Mouse (Mus musculus): Measurements from ENCODE around the gene Sema6c. TPM values are rescaled to one million over a fixed set of nuclear protein-coding genes. Genes with fewer than 3 reads are reported as not detected.
A peak's percentile ranks its signal among the peaks of the same experiment; 100 is the strongest.
"Not testable (repeated sequence)": the region's sequence is repeated elsewhere in the genome, so short reads cannot be mapped to it uniquely, and the experiment has no call there.

Sema6c gene
- polyA plus RNA-seq, 1 experiment from 2014 or later: 14.6 TPM

GRCm38 (mm10) chr3:95199101-95199500, 38.8 kb downstream of the Sema6c start:
- H3K9me3 ChIP-seq (replicated peaks): no peaks in the 10 kb centered on the region
- no peaks in the 10 kb centered on the region for H3K4me1 ChIP-seq
- ATAC-seq: no peak
- H3K36me3 ChIP-seq (ENCODE audit: poor library complexity, severe bottlenecking): peaks cover 89% of the 10 kb centered on the region
- WGBS: 83% methylated on average over 1 of the region's 1 CpGs
- no peak overlapping the region for H3K27ac ChIP-seq
- no peaks in the 10 kb centered on the region for H3K27me3 ChIP-seq
- H3K9ac ChIP-seq: no peak overlapping the region
- no peak overlapping the region for H3K4me3 ChIP-seq
- no peak overlapping the region for H3K4me2 ChIP-seq

GRCm38 (mm10) chr3:95200132-95200531, 39.9 kb downstream of the Sema6c start:
- H3K4me2 ChIP-seq: no peak overlapping the region

GRCm38 (mm10) chr3:95200562-95200961, 40.3 kb downstream of the Sema6c start:
- Histone ChIP-seq H3K4me2 (no peak overlapping the region), H3K4me3 (no peak overlapping the region), H3K27me3 (no peaks in the 10 kb centered on the region), H3K9me3 (replicated peaks) (no peaks in the 10 kb centered on the region), H3K27ac (no peak overlapping the region), H3K36me3 (ENCODE audit: poor library complexity, severe bottlenecking) (peaks cover 91% of the 10 kb centered on the region), H3K9ac (no peak overlapping the region), H3K4me1 (no peaks in the 10 kb centered on the region)
- no peak for ATAC-seq
- WGBS: 78% methylated on average over 2 of the region's 2 CpGs

More at GRCm38 (mm10) chr3:95200132-95200531, 39.9 kb downstream of the Sema6c start:
- Histone ChIP-seq H3K27ac (no peak overlapping the region), H3K9ac (no peak overlapping the region), H3K9me3 (replicated peaks) (no peaks in the 10 kb centered on the region), H3K4me3 (no peak overlapping the region), H3K27me3 (no peaks in the 10 kb centered on the region), H3K36me3 (ENCODE audit: poor library complexity, severe bottlenecking) (peaks cover 91% of the 10 kb centered on the region), H3K4me1 (no peaks in the 10 kb centered on the region)
- WGBS: 83% methylated on average over 7 of the region's 7 CpGs
- ATAC-seq: no peak

- Histone ChIP-seq H3K9ac (no peak overlapping the region), H3K27me3 (no peaks in the 10 kb centered on the region), H3K27ac (no peak overlapping the region), H3K9me3 (replicated peaks) (no peaks in the 10 kb centered on the region), H3K36me3 (ENCODE audit: poor library complexity, severe bottlenecking) (peaks cover 90% of the 10 kb centered on the region), H3K4me2 (no peak overlapping the region), H3K4me1 (no peaks in the 10 kb centered on the region), H3K4me3 (no peak overlapping the region)
- ATAC-seq: no peak
- WGBS: 88% methylated on average over 6 of the region's 6 CpGs
These were observed 43.6 kb downstream of the Sema6c start for GRCm38 (mm10) chr3:95203880-95204279.

- Histone ChIP-seq H3K4me1 (no peaks in the 10 kb centered on the region), H3K36me3 (ENCODE audit: poor library complexity, severe bottlenecking) (peaks cover 54% of the 10 kb centered on the region), H3K9me3 (replicated peaks) (no peaks in the 10 kb centered on the region), H3K4me2 (no peak overlapping the region), H3K9ac (no peak overlapping the region), H3K27ac (no peak overlapping the region), H3K4me3 (no peak overlapping the region), H3K27me3 (no peaks in the 10 kb centered on the region)
- no peak for ATAC-seq
- 88% methylated on average over 4 of the region's 4 CpGs for WGBS
These were observed 48.0 kb downstream of the Sema6c start for GRCm38 (mm10) chr3:95208286-95208685.

GRCm38 (mm10) chr3:95210585-95210984, 50.3 kb downstream of the Sema6c start:
- peaks cover 48% of the 10 kb centered on the region for H3K36me3 ChIP-seq (ENCODE audit: poor library complexity, severe bottlenecking)
- no peaks in the 10 kb centered on the region for H3K4me1 ChIP-seq
- no peak overlapping the region for H3K4me2 ChIP-seq
- no peak for ATAC-seq
- no peaks in the 10 kb centered on the region for H3K9me3 ChIP-seq (replicated peaks)
- 73% methylated on average over 2 of the region's 2 CpGs for WGBS
- no peak overlapping the region for H3K27ac ChIP-seq
- no peaks in the 10 kb centered on the region for H3K27me3 ChIP-seq
- H3K4me3 ChIP-seq: no peak overlapping the region
- H3K9ac ChIP-seq: no peak overlapping the region

GRCm38 (mm10) chr3:95212889-95213608, 52.8 kb downstream of the Sema6c start:
- Histone ChIP-seq H3K4me1 (peaks cover 12% of the 10 kb centered on the region), H3K36me3 (ENCODE audit: poor library complexity, severe bottlenecking) (peaks cover 32% of the 10 kb centered on the region)
- not testable (repeated sequence) for H3K4me2 ChIP-seq; H3K27me3 ChIP-seq; H3K9me3 ChIP-seq (replicated peaks); H3K27ac ChIP-seq; ATAC-seq; H3K9ac ChIP-seq; H3K4me3 ChIP-seq
- 90% methylated on average over 9 of the region's 10 CpGs for WGBS

- H3K4me3 ChIP-seq: no peak overlapping the region
- H3K9ac ChIP-seq: no peak overlapping the region
- 100% methylated on average over 1 of the region's 1 CpGs for WGBS
- H3K9me3 ChIP-seq (replicated peaks): no peaks in the 10 kb centered on the region
- H3K4me1 ChIP-seq: peaks cover 18% of the 10 kb centered on the region
- no peaks in the 10 kb centered on the region for H3K27me3 ChIP-seq
- H3K4me2 ChIP-seq: no peak overlapping the region
- no peak for ATAC-seq
- peaks cover 31% of the 10 kb centered on the region for H3K36me3 ChIP-seq (ENCODE audit: poor library complexity, severe bottlenecking)
- no peak overlapping the region for H3K27ac ChIP-seq
These were observed 53.3 kb downstream of the Sema6c start for GRCm38 (mm10) chr3:95213609-95213975.

GRCm38 (mm10) chr3:95216655-95217254, 56.5 kb downstream of the Sema6c start:
- Histone ChIP-seq H3K27me3 (no peaks in the 10 kb centered on the region), H3K4me2 (peak overlapping the region; percentile 71), H3K4me1 (peaks cover 19% of the 10 kb centered on the region), H3K36me3 (ENCODE audit: poor library complexity, severe bottlenecking) (peaks cover 58% of the 10 kb centered on the region), H3K27ac (peak overlapping the region; percentile 98; the same call in 1 of the 2 replicates), H3K9me3 (replicated peaks) (no peaks in the 10 kb centered on the region), H3K9ac (peak overlapping the region; percentile 91), H3K4me3 (peak overlapping the region; percentile 75)
- 17% methylated on average over 4 of the region's 4 CpGs for WGBS
- ATAC-seq: no peak

GRCm38 (mm10) chr3:95217255-95218134, 57.2 kb downstream of the Sema6c start, which contains the start of gene Gabpb2:
TSS of gene Gabpb2 (minus strand) at chr3:95217916.
- H3K9ac ChIP-seq: peak within 1 kb of the TSS; percentile 91
- under 1% methylated on average over 56 of the region's 56 CpGs for WGBS

GRCm38 (mm10) chr3:95218466-95219137, 58.3 kb downstream of the Sema6c start:
- no peaks in the 10 kb centered on the region for H3K27me3 ChIP-seq
- peak overlapping the region; percentile 98 for H3K27ac ChIP-seq
- no peak for ATAC-seq
- no peaks in the 10 kb centered on the region for H3K9me3 ChIP-seq (replicated peaks)
- H3K4me2 ChIP-seq: peak overlapping the region; percentile 71
- H3K4me3 ChIP-seq: peak overlapping the region; percentile 75
- peaks cover 24% of the 10 kb centered on the region for H3K4me1 ChIP-seq
- WGBS: 84% methylated on average over 6 of the region's 6 CpGs
- H3K36me3 ChIP-seq (ENCODE audit: poor library complexity, severe bottlenecking): peaks cover 72% of the 10 kb centered on the region
- no peak overlapping the region for H3K9ac ChIP-seq

More at GRCm38 (mm10) chr3:95217255-95218134, 57.2 kb downstream of the Sema6c start, which contains the start of gene Gabpb2:
- peak within 1 kb of the TSS; percentile 71 for H3K4me2 ChIP-seq
- H3K27me3 ChIP-seq: no peaks in the 10 kb centered on the region
- peaks cover 62% of the 10 kb centered on the region for H3K36me3 ChIP-seq (ENCODE audit: poor library complexity, severe bottlenecking)
- peak within 1 kb of the TSS; percentile 98 for H3K27ac ChIP-seq
- peak within 1 kb of the TSS; percentile 75 for H3K4me3 ChIP-seq
- H3K9me3 ChIP-seq (replicated peaks): no peaks in the 10 kb centered on the region
- H3K4me1 ChIP-seq: peaks cover 20% of the 10 kb centered on the region
- ATAC-seq: peak; percentile 88
